Mouse (Mus musculus) G1E (cell line): ENCODE measurements at regions not wholly inside any gene's neighbourhood (a gene's known extent, or its start where the extent isn't known, plus 50 kb on each side); places are given as distances from the start of the nearest gene placed in this dataset.

ENCODE experiments used
- CTCF ChIP-seq: IDR thresholded peaks from 2 replicates; pipeline ENCODE4 v1.5.1; 2012; ENCODE audit warnings: low read depth, low read length, inconsistent platforms, mixed read lengths
- POLR2AphosphoS5 ChIP-seq: IDR thresholded peaks from 2 replicates; pipeline ENCODE4 v1.6.1; 2012; ENCODE audit warnings: low read depth, low read length, inconsistent platforms; ENCODE audit not compliant: insufficient replicate concordance
- TAL1 ChIP-seq: conservative IDR thresholded peaks from 2 replicates; pipeline ENCODE4 v1.6.1; 2012; ENCODE audit warnings: low read depth, low read length, inconsistent platforms, mixed read lengths

GRCm38 (mm10) chr5:91843044-91843443, 119.8 kb downstream of the Rchy1 start:
- TF ChIP-seq CTCF = no peak
- TF ChIP-seq POLR2AphosphoS5 = no peak
- no peak for TF ChIP-seq TAL1
